Mouse (Mus musculus) liver, embryonic 11.5 days (tissue): ENCODE results near the gene Hectd4. TPM values are rescaled to one million over a fixed set of nuclear protein-coding genes. Genes with fewer than 3 reads are reported as not detected.

ENCODE experiments used
- ATAC-seq: fragments of 200-750 bp; cut with Nextera tagmentation; replicated peaks from 2 replicates; pipeline ENCODE4 v1.8.0; 2017; ENCODE audit warnings: moderate number of reproducible peaks, mild to moderate bottlenecking, moderate TSS enrichment, moderate library complexity; ENCODE audit not compliant: low FRiP score
- DNase-seq: peaks from one replicate; pipeline ENCODE4 v3.0.0-alpha.2; 2017; ENCODE audit warnings: low spot score
- H3K27ac ChIP-seq: fragments of 300-500 bp; sonication (generic); 2 replicates; pipeline ENCODE4 v1.5.1; 2014; ENCODE audit warnings: mild to moderate bottlenecking, low read depth, low read length, control low read depth
- H3K27me3 ChIP-seq: fragments of 300-500 bp; sonication (generic); replicated peaks from 2 replicates; pipeline ENCODE4 v1.6.1; 2014; ENCODE audit warnings: low read length, mixed read lengths; ENCODE audit not compliant: control insufficient read depth, insufficient read depth
- H3K36me3 ChIP-seq: fragments of 300-500 bp; sonication (generic); 2 replicates; pipeline ENCODE4 v1.6.1; 2014; ENCODE audit warnings: mild to moderate bottlenecking, low read length, moderate library complexity, mixed read lengths; ENCODE audit not compliant: control insufficient read depth, insufficient read depth
- H3K4me1 ChIP-seq: fragments of 300-500 bp; sonication (generic); replicated peaks from 2 replicates; pipeline ENCODE4 v1.6.1; 2014; ENCODE audit warnings: low read length, mixed read lengths; ENCODE audit not compliant: control insufficient read depth, insufficient read depth
- H3K4me2 ChIP-seq: fragments of 300-500 bp; sonication (generic); 2 replicates; pipeline ENCODE4 v1.6.1; 2014; ENCODE audit warnings: mild to moderate bottlenecking, control low read depth, moderate library complexity
- H3K4me3 ChIP-seq: fragments of 300-500 bp; sonication (generic); 2 replicates; pipeline ENCODE4 v1.5.1; 2014; ENCODE audit warnings: low read depth, low read length, control low read depth
- H3K9ac ChIP-seq: fragments of 300-500 bp; sonication (generic); 2 replicates; pipeline ENCODE4 v1.6.1; 2014; ENCODE audit warnings: low read depth, low read length, control low read depth
- H3K9me3 ChIP-seq: fragments of 300-500 bp; sonication (generic); 2 replicates; pipeline ENCODE4 v1.6.1; 2016; ENCODE audit warnings: low read length, inconsistent platforms, mixed read lengths; ENCODE audit not compliant: control insufficient read depth
- WGBS: fragments of 180-500 bp; shearing (Covaris S2); extraction: QIAGEN DNeasy Blood & Tissue Kit; methylation state at CpG from one replicate; pipeline ENCODE4 v1.1.7; 2014; 5-methylcytosine and 5-hydroxymethylcytosine counted together
- polyA plus RNA-seq: library from polyadenylated mRNA; unstranded; fragments of >200 nt; fragmentation: Nextera tagmentation; extraction: Ambion mirVana; gene quantifications from 2 replicates; pipeline ENCODE4 v1.2.1, GENCODE M21; 2014

The Hectd4 gene
- polyA plus RNA-seq, 1 experiment from 2014 or later: 16.3 TPM

DNA sequence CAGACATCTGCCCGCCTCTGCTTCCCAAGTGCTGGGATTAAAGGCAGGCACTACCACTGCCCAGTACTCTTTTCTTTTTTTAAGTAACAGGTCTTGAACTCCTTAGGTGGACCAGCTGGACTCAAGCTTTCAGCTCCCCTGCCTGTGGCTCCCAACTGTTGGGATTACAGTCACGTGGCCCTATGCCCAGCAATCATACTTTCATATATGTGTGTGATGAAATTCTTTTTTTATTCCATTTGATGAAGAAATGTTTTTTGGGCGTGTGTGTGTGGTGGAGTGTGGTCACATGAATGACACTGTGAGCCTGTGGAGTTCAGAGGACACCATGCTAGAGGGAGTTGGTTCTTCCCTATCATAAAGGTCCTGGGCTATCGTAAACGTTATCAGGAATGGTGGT is 179.5 kb downstream of the Hectd4 start:
- Histone ChIP-seq H3K36me3 (peaks cover 9% of the 10 kb centered on the region; the same call in 1 of the 2 replicates), H3K27me3 (no peaks in the 10 kb centered on the region), H3K27ac (no peak overlapping the region), H3K4me3 (peak overlapping the region; percentile 92), H3K9me3 (no peaks in the 10 kb centered on the region; the same call in 1 of the 2 replicates), H3K9ac (peak overlapping the region; percentile 93), H3K4me2 (peak overlapping the region; percentile 92), H3K4me1 (peaks cover 34% of the 10 kb centered on the region)
- ATAC-seq (no peak), DNase-seq (no peak)
- WGBS: 70% methylated on average over 5 of the region's 5 CpGs

GRCm38 (mm10) chr5:121400064-121400463 is 180.0 kb downstream of the Hectd4 start:
- Histone ChIP-seq H3K4me3 (no peak overlapping the region; the same call in 1 of the 2 replicates), H3K9me3 (no peaks in the 10 kb centered on the region), H3K9ac (no peak overlapping the region), H3K4me1 (peaks cover 34% of the 10 kb centered on the region), H3K27ac (no peak overlapping the region), H3K27me3 (no peaks in the 10 kb centered on the region), H3K36me3 (peaks cover 9% of the 10 kb centered on the region; the same call in 1 of the 2 replicates), H3K4me2 (peak overlapping the region; percentile 92)
- DNase-seq: no peak
- ATAC-seq: no peak
- WGBS: 39% methylated on average over 5 of the region's 5 CpGs

DNA sequence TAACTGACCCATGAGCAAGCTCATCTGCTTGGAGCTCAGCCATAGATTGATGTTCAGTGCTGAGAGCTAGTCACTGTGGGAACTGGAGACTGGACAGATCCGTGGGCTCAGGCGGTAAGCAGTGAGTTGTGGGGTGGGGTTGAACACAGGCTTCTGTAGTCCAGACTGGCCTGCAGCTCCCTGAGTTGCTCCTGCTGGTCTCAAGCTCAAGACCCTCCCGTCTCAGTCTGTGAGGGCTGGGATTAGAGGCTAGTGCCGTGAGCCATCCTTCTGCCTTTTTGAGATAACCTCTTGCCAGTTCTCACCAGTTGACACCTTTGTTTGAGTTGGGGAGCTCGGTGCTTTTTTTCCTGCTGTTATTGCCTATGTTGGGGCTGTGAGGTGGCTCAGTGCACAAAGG is 180.8 kb downstream of the Hectd4 start:
- Histone ChIP-seq H3K4me3 (no peak overlapping the region), H3K4me2 (peak overlapping the region; percentile 4), H3K4me1 (peaks cover 34% of the 10 kb centered on the region), H3K9ac (no peak overlapping the region), H3K36me3 (peaks cover 12% of the 10 kb centered on the region; the same call in 1 of the 2 replicates), H3K9me3 (no peaks in the 10 kb centered on the region), H3K27me3 (no peaks in the 10 kb centered on the region), H3K27ac (no peak overlapping the region)
- WGBS: 57% methylated on average over 5 of the region's 5 CpGs
- DNase-seq (no peak), ATAC-seq (no peak)

GRCm38 (mm10) chr5:121407856-121408255 is 187.8 kb downstream of the Hectd4 start:
- no peaks in the 10 kb centered on the region for H3K9me3 ChIP-seq
- no peaks in the 10 kb centered on the region; the same call in 1 of the 2 replicates for H3K4me1 ChIP-seq
- no peaks in the 10 kb centered on the region for H3K27me3 ChIP-seq
- H3K9ac ChIP-seq: no peak overlapping the region
- H3K4me3 ChIP-seq: no peak overlapping the region
- WGBS: 88% methylated on average over 8 of the region's 8 CpGs
- peaks cover 38% of the 10 kb centered on the region for H3K36me3 ChIP-seq
- DNase-seq (no peak), ATAC-seq (no peak)
- no peak overlapping the region for H3K4me2 ChIP-seq
- no peak overlapping the region for H3K27ac ChIP-seq

GRCm38 (mm10) chr5:121410975-121411374 is 191.0 kb downstream of the Hectd4 start:
- H3K36me3 ChIP-seq: peaks cover 60% of the 10 kb centered on the region
- no peak overlapping the region for H3K9ac ChIP-seq
- no peak overlapping the region for H3K4me2 ChIP-seq
- ATAC-seq: no peak
- no peak overlapping the region for H3K4me3 ChIP-seq
- 95% methylated on average over 4 of the region's 4 CpGs for WGBS
- H3K4me1 ChIP-seq: no peaks in the 10 kb centered on the region; the same call in 1 of the 2 replicates
- DNase-seq: no peak
- H3K27me3 ChIP-seq: no peaks in the 10 kb centered on the region
- H3K27ac ChIP-seq: no peak overlapping the region
- no peaks in the 10 kb centered on the region for H3K9me3 ChIP-seq

Other genes with a start within 250 kb of the Hectd4 start
- gene Rph3a, start 210.1 kb upstream of the Hectd4 start, polyA plus RNA-seq: not detected in 2 replicates
- gene Ptpn11, start 28.8 kb upstream of the Hectd4 start, polyA plus RNA-seq: 21.5 TPM in 2 replicates
- gene Rpl6, start 15.7 kb upstream of the Hectd4 start, polyA plus RNA-seq: 959 and 1,036 TPM in 2 replicates
- 36.7 and 38.6 TPM in 2 replicates for gene Trafd1, start 165.4 kb downstream of the Hectd4 start, polyA plus RNA-seq
- 59.5 and 64.2 TPM in 2 replicates for gene Naa25, start 177.7 kb downstream of the Hectd4 start, polyA plus RNA-seq
- 1.1 and 2.6 TPM in 2 replicates for gene Tmem116, start 231.7 kb downstream of the Hectd4 start, polyA plus RNA-seq
- gene Erp29, start 232.3 kb downstream of the Hectd4 start, polyA plus RNA-seq: 168 and 175 TPM in 2 replicates